Mouse (Mus musculus) bone marrow, adult 2 months (tissue): ENCODE results near the gene Flywch1.

Experiments
- CTCF ChIP-seq: fragments of 200-500 bp; IDR thresholded peaks from 2 replicates; pipeline ENCODE4 v1.5.1; 2011; ENCODE audit warnings: low read length, control low read depth; ENCODE audit not compliant: control insufficient read depth, insufficient read depth
- POLR2A ChIP-seq: fragments of 200-500 bp; IDR thresholded peaks from 2 replicates; pipeline ENCODE4 v1.6.1; 2011; ENCODE audit warnings: low read depth, mild to moderate bottlenecking, control low read depth, low read length, borderline replicate concordance; ENCODE audit not compliant: control insufficient read depth

GRCm38 (mm10) chr17:23730441-23730840, 41.0 kb downstream of the Flywch1 start:
- TF ChIP-seq CTCF (no peak), POLR2A (no peak)
